Mouse (Mus musculus) cerebellum, adult 9-11 months (tissue): ENCODE measurements around the gene Ddx5.
"Not testable (repeated sequence)": the region's sequence is repeated elsewhere in the genome, so short reads cannot be mapped to it uniquely, and the experiment has no call there.

Source experiments
- DNase-seq: peaks from one replicate; pipeline ENCODE4 v3.0.0; 2022

The Ddx5 gene

GRCm38 (mm10) chr11:106760511-106760910, 28.5 kb downstream of the Ddx5 start:
- no peak for DNase-seq

GRCm38 (mm10) chr11:106759028-106759427, 30.0 kb downstream of the Ddx5 start:
- DNase-seq, result no peak

- no peak for DNase-seq
These were observed 33.4 kb downstream of the Ddx5 start for GRCm38 (mm10) chr11:106755583-106755982.

- DNase-seq, result no peak
These were observed 35.7 kb downstream of the Ddx5 start for GRCm38 (mm10) chr11:106753314-106753713.

GRCm38 (mm10) chr11:106752103-106752502, 36.9 kb downstream of the Ddx5 start:
- DNase-seq, result no peak

- no peak for DNase-seq
These were observed 37.7 kb downstream of the Ddx5 start, which contains the start of gene Milr1 for GRCm38 (mm10) chr11:106751039-106752018. Gene Milr1, plus strand, starts transcription at chr11:106751226.

- no peak for DNase-seq
These were observed 38.7 kb downstream of the Ddx5 start, which contains the start of gene Pecam1 for GRCm38 (mm10) chr11:106750121-106750751. Gene Pecam1, minus strand, starts transcription at chr11:106750628.

GRCm38 (mm10) chr11:106749557-106750120, 39.3 kb downstream of the Ddx5 start:
- DNase-seq, result not testable (repeated sequence)

- no peak for DNase-seq
These were observed 44.0 kb downstream of the Ddx5 start for GRCm38 (mm10) chr11:106744949-106745348.

GRCm38 (mm10) chr11:106742388-106742841, 46.6 kb downstream of the Ddx5 start:
- DNase-seq, result no peak

- no peak for DNase-seq
These were observed 47.2 kb downstream of the Ddx5 start for GRCm38 (mm10) chr11:106741826-106742225.

- no peak for DNase-seq
These were observed 47.8 kb downstream of the Ddx5 start for GRCm38 (mm10) chr11:106741232-106741631.

- DNase-seq, result not testable (repeated sequence)
These were observed 48.3 kb downstream of the Ddx5 start for GRCm38 (mm10) chr11:106740724-106741123.

- no peak for DNase-seq
These were observed 49.9 kb downstream of the Ddx5 start for GRCm38 (mm10) chr11:106739116-106739515.

- DNase-seq, result no peak
These were observed 51.8 kb downstream of the Ddx5 start for GRCm38 (mm10) chr11:106737178-106737621.

- no peak for DNase-seq
These were observed 52.4 kb downstream of the Ddx5 start for GRCm38 (mm10) chr11:106736614-106737013.

GRCm38 (mm10) chr11:106730714-106731113, 58.3 kb downstream of the Ddx5 start:
- no peak for DNase-seq
